Mouse (Mus musculus) heart, embryonic 16.5 days (tissue): ENCODE results near the gene Cntnap2. TPM values are rescaled to one million over a fixed set of nuclear protein-coding genes. Genes with fewer than 3 reads are reported as not detected.

Experiments used
- ATAC-seq: fragments of 200-750 bp; cut with Nextera tagmentation; replicated peaks from 2 replicates; pipeline ENCODE4 v1.8.0; 2017; ENCODE audit warnings: moderate number of reproducible peaks; ENCODE audit not compliant: insufficient read depth, low FRiP score; ENCODE audit errors: extremely low read depth
- H3K27ac ChIP-seq: fragments of 300-500 bp; sonication (generic); 2 replicates; pipeline ENCODE4 v1.5.1; 2014; ENCODE audit warnings: mild to moderate bottlenecking, low read length, control low read depth, moderate library complexity
- H3K27me3 ChIP-seq: fragments of 300-500 bp; sonication (generic); 2 replicates; pipeline ENCODE4 v1.6.1; 2014; ENCODE audit warnings: low read length, mixed read lengths; ENCODE audit not compliant: control insufficient read depth, insufficient read depth
- H3K36me3 ChIP-seq: fragments of 300-500 bp; sonication (generic); 2 replicates; pipeline ENCODE4 v1.6.1; 2014; ENCODE audit not compliant: control insufficient read depth, insufficient read depth
- H3K4me1 ChIP-seq: fragments of 300-500 bp; sonication (generic); 2 replicates; pipeline ENCODE4 v1.6.1; 2014; ENCODE audit warnings: low read length, mixed read lengths; ENCODE audit not compliant: control insufficient read depth, insufficient read depth
- H3K4me2 ChIP-seq: fragments of 300-500 bp; sonication (generic); 2 replicates; pipeline ENCODE4 v1.6.1; 2014; ENCODE audit warnings: low read depth, mild to moderate bottlenecking, control low read depth, low read length
- H3K4me3 ChIP-seq: fragments of 300-500 bp; sonication (generic); 2 replicates; pipeline ENCODE4 v1.5.1; 2014; ENCODE audit warnings: mild to moderate bottlenecking, control low read depth, low read length
- H3K9ac ChIP-seq: fragments of 300-500 bp; sonication (generic); 2 replicates; pipeline ENCODE4 v1.6.1; 2014; ENCODE audit warnings: low read length, control low read depth
- H3K9me3 ChIP-seq: fragments of 300-500 bp; sonication (generic); replicated peaks from 2 replicates; pipeline ENCODE4 v1.6.1; 2016; ENCODE audit warnings: low read length; ENCODE audit not compliant: control insufficient read depth
- WGBS: fragments of 180-500 bp; shearing (Covaris S2); extraction: QIAGEN DNeasy Blood & Tissue Kit; methylation state at CpG from one replicate; pipeline ENCODE4 v1.1.7; 2014; 5-methylcytosine and 5-hydroxymethylcytosine counted together
- polyA plus RNA-seq: library from polyadenylated mRNA; unstranded; fragments of >200 nt; fragmentation: Nextera tagmentation; extraction: Ambion mirVana; gene quantifications from 2 replicates; pipeline ENCODE4 v1.2.1, GENCODE M21; 2015

Cntnap2 gene
- polyA plus RNA-seq, 1 experiment from 2014 or later = 0.46 TPM

GRCm38 (mm10) chr6:47026064-47026686 lies 1967.0 kb downstream of the Cntnap2 start:
- Histone ChIP-seq H3K9me3 (no peaks in the 10 kb centered on the region), H3K4me1 (no peaks in the 10 kb centered on the region), H3K4me3 (no peak overlapping the region), H3K9ac (no peak overlapping the region), H3K36me3 (no peaks in the 10 kb centered on the region), H3K27me3 (no peaks in the 10 kb centered on the region), H3K27ac (no peak overlapping the region), H3K4me2 (no peak overlapping the region)
- whole genome bisulfite sequencing = 63% methylated on average over 4 of the region's 4 CpGs
- no peak for ATAC-seq

GRCm38 (mm10) chr6:47031362-47031761 lies 1972.2 kb downstream of the Cntnap2 start:
- Histone ChIP-seq H3K4me3 (no peak overlapping the region), H3K4me1 (no peaks in the 10 kb centered on the region), H3K4me2 (no peak overlapping the region), H3K9me3 (no peaks in the 10 kb centered on the region), H3K9ac (no peak overlapping the region), H3K36me3 (no peaks in the 10 kb centered on the region), H3K27ac (no peak overlapping the region), H3K27me3 (no peaks in the 10 kb centered on the region)
- 51% methylated on average over 2 of the region's 2 CpGs for WGBS
- no peak for ATAC-seq

- no peak overlapping the region for H3K9ac ChIP-seq
- WGBS = 74% methylated on average over 1 of the region's 1 CpGs
- no peaks in the 10 kb centered on the region for H3K36me3 ChIP-seq
- H3K9me3 ChIP-seq = no peaks in the 10 kb centered on the region
- H3K27me3 ChIP-seq = 0 out of 2 replicates have a peak, but pooled peaks cover 2% of the 10 kb centered on the region
- H3K4me3 ChIP-seq = no peak overlapping the region
- ATAC-seq = no peak
- H3K4me2 ChIP-seq = no peak overlapping the region
- no peak overlapping the region for H3K27ac ChIP-seq
- no peaks in the 10 kb centered on the region for H3K4me1 ChIP-seq
Measured at GRCm38 (mm10) chr6:47042602-47043001, 1983.4 kb downstream of the Cntnap2 start.

- ATAC-seq = no peak
- 76% methylated on average over 1 of the region's 1 CpGs for WGBS
Measured at GRCm38 (mm10) chr6:47043586-47043985, 1984.4 kb downstream of the Cntnap2 start.

GRCm38 (mm10) chr6:47044385-47045200 lies 1985.4 kb downstream of the Cntnap2 start:
- peak overlapping the region; percentile 24; the same call in 1 of the 2 replicates for H3K9ac ChIP-seq
- no peaks in the 10 kb centered on the region for H3K36me3 ChIP-seq
- H3K4me2 ChIP-seq = peak overlapping the region; percentile 69
- H3K27ac ChIP-seq = no peak overlapping the region
- 5% methylated on average over 46 of the region's 46 CpGs for WGBS
- 0 out of 2 replicates have a peak, but pooled peaks cover 2% of the 10 kb centered on the region for H3K27me3 ChIP-seq
- no peaks in the 10 kb centered on the region for H3K4me1 ChIP-seq
- no peaks in the 10 kb centered on the region for H3K9me3 ChIP-seq
- H3K4me3 ChIP-seq = peak overlapping the region; percentile 52
- no peak for ATAC-seq

More at GRCm38 (mm10) chr6:47043586-47043985, 1984.4 kb downstream of the Cntnap2 start:
- Histone ChIP-seq H3K4me1 (no peaks in the 10 kb centered on the region), H3K9me3 (no peaks in the 10 kb centered on the region), H3K4me2 (no peak overlapping the region), H3K9ac (no peak overlapping the region), H3K36me3 (no peaks in the 10 kb centered on the region), H3K4me3 (no peak overlapping the region), H3K27me3 (0 out of 2 replicates have a peak, but pooled peaks cover 2% of the 10 kb centered on the region), H3K27ac (no peak overlapping the region)

GRCm38 (mm10) chr6:47049051-47049450 lies 1989.9 kb downstream of the Cntnap2 start:
- 66% methylated on average over 5 of the region's 5 CpGs for WGBS
- Histone ChIP-seq H3K4me1 (no peaks in the 10 kb centered on the region), H3K36me3 (no peaks in the 10 kb centered on the region), H3K9me3 (no peaks in the 10 kb centered on the region), H3K9ac (no peak overlapping the region), H3K4me3 (no peak overlapping the region), H3K27me3 (0 out of 2 replicates have a peak, but pooled peaks cover 2% of the 10 kb centered on the region), H3K27ac (no peak overlapping the region), H3K4me2 (no peak overlapping the region)
- ATAC-seq = no peak

GRCm38 (mm10) chr6:47050319-47051222 lies 1991.4 kb downstream of the Cntnap2 start:
- WGBS = 73% methylated on average over 7 of the region's 7 CpGs
- no peak overlapping the region for H3K4me3 ChIP-seq
- no peaks in the 10 kb centered on the region for H3K4me1 ChIP-seq
- no peaks in the 10 kb centered on the region for H3K27me3 ChIP-seq
- no peaks in the 10 kb centered on the region for H3K9me3 ChIP-seq
- H3K4me2 ChIP-seq = no peak overlapping the region
- no peak overlapping the region for H3K9ac ChIP-seq
- no peaks in the 10 kb centered on the region for H3K36me3 ChIP-seq
- H3K27ac ChIP-seq = no peak overlapping the region
- ATAC-seq = no peak

- 74% methylated on average over 3 of the region's 3 CpGs for WGBS
- H3K4me1 ChIP-seq = no peaks in the 10 kb centered on the region
- H3K4me2 ChIP-seq = no peak overlapping the region
- no peaks in the 10 kb centered on the region for H3K36me3 ChIP-seq
- no peak overlapping the region for H3K27ac ChIP-seq
- no peak overlapping the region for H3K9ac ChIP-seq
- no peak overlapping the region for H3K4me3 ChIP-seq
- ATAC-seq = no peak
- no peaks in the 10 kb centered on the region for H3K9me3 ChIP-seq
- H3K27me3 ChIP-seq = no peaks in the 10 kb centered on the region
Measured at GRCm38 (mm10) chr6:47061341-47061740, 2002.2 kb downstream of the Cntnap2 start.
